Mouse (Mus musculus): ENCODE measurements around the gene Rabep2. TPM values are rescaled to one million over a fixed set of nuclear protein-coding genes. Genes with fewer than 3 reads are reported as not detected.
A peak's percentile ranks its signal among the peaks of the same experiment; 100 is the strongest.
"Not testable (repeated sequence)": the region's sequence is repeated elsewhere in the genome, so short reads cannot be mapped to it uniquely, and the experiment has no call there.

Gene Rabep2
- 23.3 and 23.9 TPM in 2 replicates for polyA plus RNA-seq (2016; fragmentation: Nextera tagmentation; extraction: Ambion mirVana)

DNA sequence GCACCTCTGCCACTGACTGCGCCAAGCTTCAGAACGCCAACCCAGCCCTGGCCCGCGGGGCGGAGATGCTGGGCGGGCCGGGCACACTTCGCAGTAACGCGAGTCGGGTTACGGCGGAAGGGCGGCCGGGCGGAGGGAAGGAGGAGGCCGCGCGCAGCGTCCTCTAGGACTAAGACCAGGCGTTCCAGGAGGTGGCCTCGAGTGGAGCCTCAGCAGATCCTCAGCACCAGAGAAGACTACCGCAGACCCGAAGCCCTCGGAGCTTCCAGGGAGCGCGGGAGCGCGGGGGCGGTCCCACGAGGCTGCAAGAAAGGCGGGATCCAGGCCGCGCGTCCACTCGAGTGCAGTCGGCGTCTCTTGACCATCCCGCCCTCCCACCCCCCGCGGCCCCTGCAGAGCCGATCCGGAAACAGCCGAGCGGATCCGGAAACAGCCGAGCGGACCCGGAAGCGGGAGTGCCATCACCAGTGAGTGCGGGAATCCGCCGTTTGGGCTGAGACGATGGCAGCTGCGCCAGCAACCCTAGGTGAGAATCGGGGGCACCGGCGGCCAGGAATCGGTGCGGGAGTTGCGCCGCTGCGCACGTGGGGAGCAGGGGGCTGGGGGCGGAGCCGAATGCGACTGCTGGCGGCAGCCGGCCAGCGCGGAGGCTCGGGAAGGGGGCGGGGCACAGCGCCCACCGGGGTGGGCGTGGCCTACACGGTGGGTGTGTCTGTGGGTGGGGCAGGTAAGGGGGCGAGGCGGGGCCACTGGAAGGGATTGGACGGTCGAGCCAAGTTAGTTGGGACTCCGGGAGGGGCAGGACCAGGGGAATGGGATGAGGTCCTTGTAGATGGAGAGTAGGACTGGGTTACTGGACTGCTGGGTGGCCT, at the start of gene Rabep2:
TSS of gene Rabep2 (plus strand) at position 129 of the 872 bp plus-strand sequence.
- peak; percentile 93 for ATAC-seq (ENCODE audit: insufficient number of reproducible peaks, low FRiP score)

DNA sequence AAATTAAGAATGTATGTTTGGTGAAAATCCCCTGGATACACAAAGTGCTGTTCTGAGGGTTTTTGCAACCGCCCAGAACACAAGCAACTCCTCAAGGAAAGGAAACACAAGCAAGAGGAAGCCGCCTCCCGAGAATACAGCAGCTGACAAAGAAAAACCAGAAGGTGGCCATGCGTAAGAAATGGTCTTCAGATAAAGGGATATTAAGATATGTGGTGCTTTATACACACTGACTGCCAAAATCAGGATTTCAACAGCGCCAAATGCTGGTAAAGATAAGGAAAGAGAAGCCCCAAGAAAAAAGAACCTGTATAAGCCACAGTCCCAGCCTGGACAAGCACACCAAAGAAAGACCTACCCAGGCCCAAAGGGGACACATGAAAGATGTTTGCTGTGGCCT, 45.0 kb upstream of the Rabep2 start:
- Histone ChIP-seq H3K4me3 (no peak overlapping the region), H3K4me1 (replicated peaks) (no peaks in the 10 kb centered on the region), H3K36me3 (peaks cover 34% of the 10 kb centered on the region), H3K27me3 (replicated peaks) (no peaks in the 10 kb centered on the region), H3K9ac (no peak overlapping the region), H3K4me2 (no peak overlapping the region), H3K9me3 (replicated peaks) (no peaks in the 10 kb centered on the region), H3K27ac (ENCODE audit: poor library complexity, severe bottlenecking) (no peak overlapping the region)
- no peak for ATAC-seq (ENCODE audit: insufficient number of reproducible peaks, low FRiP score)
- 76% methylated on average over 5 of the region's 5 CpGs for WGBS

More for the DNA sequence above, at the start of gene Rabep2:
- peak within 1 kb of the TSS; percentile 86 for H3K9ac ChIP-seq
- H3K27me3 ChIP-seq (replicated peaks) = no peaks in the 10 kb centered on the region
- peak within 1 kb of the TSS; percentile 84 for H3K4me2 ChIP-seq
- peaks cover 18% of the 10 kb centered on the region for H3K4me1 ChIP-seq (replicated peaks)
- peaks cover 4% of the 10 kb centered on the region; the same call in 1 of the 2 replicates for H3K9me3 ChIP-seq (replicated peaks)
- H3K27ac ChIP-seq (ENCODE audit: poor library complexity, severe bottlenecking) = peak within 1 kb of the TSS; percentile 89
- H3K36me3 ChIP-seq = peaks cover 19% of the 10 kb centered on the region
- peak within 1 kb of the TSS; percentile 76 for H3K4me3 ChIP-seq
- under 1% methylated on average over 82 of the region's 82 CpGs for WGBS

DNA sequence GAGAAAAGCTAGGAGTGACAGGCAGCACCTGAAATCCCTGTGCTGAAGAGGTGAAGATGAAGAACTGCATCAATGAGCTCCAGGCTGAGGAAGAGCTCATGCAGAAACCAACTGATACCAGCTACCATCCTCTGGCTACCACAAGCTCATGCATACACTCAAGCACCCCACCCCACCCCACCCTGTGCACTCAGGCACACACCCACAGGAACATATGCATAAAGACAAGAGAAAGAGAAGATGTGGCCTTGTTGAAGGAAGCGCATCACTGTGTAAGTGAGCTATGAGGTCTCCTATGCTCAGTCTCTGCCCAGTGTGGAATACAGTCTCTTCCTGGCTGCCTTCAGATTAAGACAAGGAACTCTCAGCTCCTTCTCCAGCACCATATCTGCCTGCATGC, 40.4 kb upstream of the Rabep2 start:
- H3K27me3 ChIP-seq (replicated peaks) = no peaks in the 10 kb centered on the region
- no peak overlapping the region for H3K4me2 ChIP-seq
- H3K4me3 ChIP-seq = no peak overlapping the region
- no peak overlapping the region for H3K9ac ChIP-seq
- H3K9me3 ChIP-seq (replicated peaks) = no peaks in the 10 kb centered on the region
- ATAC-seq (ENCODE audit: insufficient number of reproducible peaks, low FRiP score) = no peak
- no peaks in the 10 kb centered on the region for H3K4me1 ChIP-seq (replicated peaks)
- H3K36me3 ChIP-seq = peaks cover 62% of the 10 kb centered on the region
- no peak overlapping the region for H3K27ac ChIP-seq (ENCODE audit: poor library complexity, severe bottlenecking)
- 92% methylated on average over 1 of the region's 1 CpGs for WGBS

DNA sequence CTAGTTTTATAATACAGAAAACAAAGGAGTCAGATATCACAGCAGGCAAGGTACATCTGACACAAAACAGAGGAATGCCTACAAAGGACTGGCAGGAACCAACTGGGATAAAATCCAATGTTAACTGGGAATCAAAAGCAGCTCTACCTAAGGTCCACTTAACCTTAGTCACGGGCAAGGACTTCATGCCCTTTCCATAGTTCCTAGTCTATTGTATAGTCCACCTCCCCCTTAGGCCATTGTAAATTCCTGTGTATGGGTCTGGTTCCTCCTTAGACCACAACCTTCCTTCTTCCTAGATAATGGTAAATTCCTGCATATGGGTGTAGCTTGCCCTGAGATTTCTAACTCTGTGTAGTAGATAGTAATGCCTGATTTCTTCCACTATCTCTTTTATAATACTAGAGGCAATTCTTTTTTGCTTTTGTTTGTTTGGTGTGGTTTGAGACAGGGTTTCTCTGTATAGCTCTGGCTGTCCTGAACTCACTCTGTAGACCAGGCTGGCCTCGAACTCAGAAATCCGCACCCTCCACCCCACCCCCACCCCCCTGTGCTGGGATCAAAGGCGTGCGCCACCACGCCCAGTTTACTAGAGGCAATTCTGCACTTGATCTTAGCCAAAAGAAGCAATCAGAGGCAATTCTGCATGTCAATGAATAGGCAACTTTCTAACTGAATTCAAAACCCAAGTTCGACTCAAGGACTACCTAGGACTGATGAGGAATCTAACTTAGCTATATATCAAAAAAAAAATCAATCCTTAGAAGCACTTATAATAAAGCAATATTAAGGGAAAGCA, 36.3 kb upstream of the Rabep2 start:
- not testable (repeated sequence) for H3K4me3 ChIP-seq; H3K9ac ChIP-seq; H3K9me3 ChIP-seq (replicated peaks); H3K4me2 ChIP-seq; H3K27me3 ChIP-seq (replicated peaks); H3K27ac ChIP-seq (ENCODE audit: poor library complexity, severe bottlenecking); ATAC-seq (ENCODE audit: insufficient number of reproducible peaks, low FRiP score)
- Histone ChIP-seq H3K36me3 (peaks cover 43% of the 10 kb centered on the region), H3K4me1 (replicated peaks) (peaks cover 12% of the 10 kb centered on the region)
- WGBS = 90% methylated on average over 7 of the region's 7 CpGs

- WGBS = under 1% methylated on average over 59 of the region's 59 CpGs
- peak within 1 kb of the TSS; percentile 41; the same call in 1 of the 2 replicates for H3K27ac ChIP-seq (ENCODE audit: poor library complexity, severe bottlenecking)
Measured at GRCm38 (mm10) chr7:126396298-126397119, 32.0 kb upstream of the Rabep2 start, which contains the start of gene Nfatc2ip. TSS of gene Nfatc2ip (minus strand) at chr7:126396737.

DNA sequence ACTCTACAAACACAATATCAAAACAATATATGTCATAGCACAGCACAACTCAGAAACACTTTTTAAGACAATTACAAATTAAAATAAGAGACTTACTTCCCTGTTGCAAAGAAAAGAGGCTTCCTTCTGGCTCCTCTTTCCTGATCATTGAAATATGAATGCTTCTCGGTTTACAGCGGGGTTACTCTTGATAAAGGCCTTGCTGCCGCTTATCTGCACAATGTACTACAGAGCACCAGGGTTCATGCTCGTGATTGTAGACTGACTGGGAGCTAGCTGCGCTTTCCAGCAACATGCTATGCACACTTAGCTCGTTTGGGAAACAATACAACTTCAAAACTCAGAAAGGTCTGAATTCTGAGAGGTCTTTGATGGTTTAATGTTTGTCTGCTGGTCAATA, 31.3 kb upstream of the Rabep2 start:
- Histone ChIP-seq H3K4me2 (peak overlapping the region; percentile 45), H3K9ac (no peak overlapping the region), H3K36me3 (peaks cover 3% of the 10 kb centered on the region; the same call in 1 of the 2 replicates), H3K27me3 (replicated peaks) (no peaks in the 10 kb centered on the region), H3K27ac (ENCODE audit: poor library complexity, severe bottlenecking) (no peak overlapping the region), H3K9me3 (replicated peaks) (no peaks in the 10 kb centered on the region), H3K4me1 (replicated peaks) (peaks cover 15% of the 10 kb centered on the region), H3K4me3 (peak overlapping the region; percentile 17)
- WGBS = 34% methylated on average over 6 of the region's 6 CpGs
- no peak for ATAC-seq (ENCODE audit: insufficient number of reproducible peaks, low FRiP score)

More at GRCm38 (mm10) chr7:126396298-126397119, 32.0 kb upstream of the Rabep2 start, which contains the start of gene Nfatc2ip:
- Histone ChIP-seq H3K36me3 (peaks cover 6% of the 10 kb centered on the region), H3K9me3 (replicated peaks) (no peaks in the 10 kb centered on the region), H3K4me3 (peak within 1 kb of the TSS; percentile 92), H3K4me1 (replicated peaks) (peaks cover 15% of the 10 kb centered on the region), H3K4me2 (peak within 1 kb of the TSS; percentile 81), H3K9ac (peak within 1 kb of the TSS; percentile 78), H3K27me3 (replicated peaks) (no peaks in the 10 kb centered on the region)
- ATAC-seq (ENCODE audit: insufficient number of reproducible peaks, low FRiP score) = peak; percentile 100

DNA sequence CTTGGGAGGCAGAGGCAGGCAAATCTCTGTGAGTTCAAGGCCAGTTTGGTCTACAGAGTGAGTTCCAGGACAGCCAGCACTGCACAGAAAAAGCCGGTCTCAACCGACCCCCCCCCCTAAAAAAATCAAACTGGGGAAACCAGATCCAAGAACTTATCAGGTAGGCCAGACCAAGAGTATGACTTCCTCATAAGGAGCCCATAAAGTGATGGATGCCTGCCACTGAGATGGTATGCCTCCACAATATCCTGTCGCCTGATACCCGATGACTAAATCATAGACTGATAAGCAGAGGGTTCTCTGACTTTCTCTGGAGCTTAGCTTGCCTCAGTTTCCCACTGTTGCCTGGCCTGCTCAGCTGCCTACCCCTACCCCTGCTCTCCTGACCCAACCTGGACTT, 30.7 kb upstream of the Rabep2 start:
- Histone ChIP-seq H3K4me2 (no peak overlapping the region), H3K27ac (ENCODE audit: poor library complexity, severe bottlenecking) (no peak overlapping the region), H3K36me3 (peaks cover 3% of the 10 kb centered on the region; the same call in 1 of the 2 replicates), H3K4me1 (replicated peaks) (peaks cover 15% of the 10 kb centered on the region), H3K27me3 (replicated peaks) (no peaks in the 10 kb centered on the region), H3K9me3 (replicated peaks) (no peaks in the 10 kb centered on the region), H3K9ac (no peak overlapping the region), H3K4me3 (no peak overlapping the region)
- ATAC-seq (ENCODE audit: insufficient number of reproducible peaks, low FRiP score) = no peak
- WGBS = 84% methylated on average over 4 of the region's 4 CpGs

DNA sequence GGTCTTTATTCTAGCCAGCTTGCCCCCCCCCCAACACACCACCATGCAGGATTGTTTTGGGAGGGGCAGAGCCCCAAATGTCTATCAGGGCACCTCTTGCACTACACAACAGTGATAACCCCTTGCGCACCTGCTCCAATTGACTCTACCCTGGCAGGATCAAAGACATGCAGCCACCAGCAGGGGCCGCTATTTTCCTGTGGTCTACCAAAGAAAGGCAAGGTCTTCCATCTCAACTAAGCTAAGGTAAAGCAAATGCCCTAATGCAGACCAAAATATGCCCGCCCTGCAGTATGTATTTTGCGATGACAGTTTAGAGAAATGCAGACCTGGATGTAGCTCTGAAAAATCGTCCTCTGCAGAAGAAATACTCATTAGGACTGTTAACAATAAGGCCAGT, 29.0 kb upstream of the Rabep2 start:
- Histone ChIP-seq H3K4me3 (no peak overlapping the region), H3K4me2 (no peak overlapping the region), H3K27ac (ENCODE audit: poor library complexity, severe bottlenecking) (no peak overlapping the region), H3K27me3 (replicated peaks) (no peaks in the 10 kb centered on the region), H3K9me3 (replicated peaks) (no peaks in the 10 kb centered on the region), H3K36me3 (no peaks in the 10 kb centered on the region), H3K9ac (no peak overlapping the region), H3K4me1 (replicated peaks) (peaks cover 15% of the 10 kb centered on the region)
- WGBS = 13% methylated on average over 5 of the region's 5 CpGs
- ATAC-seq (ENCODE audit: insufficient number of reproducible peaks, low FRiP score) = no peak

DNA sequence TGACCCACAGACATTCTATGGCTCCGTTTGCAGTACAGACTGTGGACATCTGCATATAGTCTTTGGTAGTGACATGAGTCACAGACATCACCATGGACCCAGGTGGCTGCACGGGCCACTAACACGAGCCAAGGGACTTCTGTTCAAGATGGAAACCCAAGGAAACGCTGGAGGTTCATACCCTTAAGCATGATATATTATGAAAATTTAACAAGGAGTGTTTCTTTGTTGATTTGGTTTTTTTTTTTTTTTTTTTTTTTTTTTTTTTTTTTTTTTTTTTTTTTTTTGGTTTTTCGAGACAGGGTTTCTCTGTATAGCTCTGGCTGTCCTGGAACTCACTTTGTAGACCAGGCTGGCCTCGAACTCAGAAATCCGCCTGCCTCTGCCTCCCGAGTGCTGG, 26.0 kb upstream of the Rabep2 start:
- ATAC-seq (ENCODE audit: insufficient number of reproducible peaks, low FRiP score); H3K4me1 ChIP-seq (replicated peaks); H3K4me3 ChIP-seq; H3K27me3 ChIP-seq (replicated peaks); H3K9me3 ChIP-seq (replicated peaks); H3K36me3 ChIP-seq; H3K27ac ChIP-seq (ENCODE audit: poor library complexity, severe bottlenecking); H3K9ac ChIP-seq; H3K4me2 ChIP-seq: not testable (repeated sequence)
- WGBS = 75% methylated on average over 8 of the region's 8 CpGs

GRCm38 (mm10) chr7:126408686-126409085, 19.9 kb upstream of the Rabep2 start:
- WGBS = 78% methylated on average over 2 of the region's 2 CpGs
- H3K9ac ChIP-seq = no peak overlapping the region

More at GRCm38 (mm10) chr7:126408686-126409085, 19.9 kb upstream of the Rabep2 start:
- no peaks in the 10 kb centered on the region for H3K36me3 ChIP-seq
- peaks cover 17% of the 10 kb centered on the region; the same call in 1 of the 2 replicates for H3K27me3 ChIP-seq (replicated peaks)
- H3K27ac ChIP-seq (ENCODE audit: poor library complexity, severe bottlenecking) = no peak overlapping the region
- no peak for ATAC-seq (ENCODE audit: insufficient number of reproducible peaks, low FRiP score)
- H3K4me3 ChIP-seq = no peak overlapping the region
- H3K4me1 ChIP-seq (replicated peaks) = no peaks in the 10 kb centered on the region
- no peaks in the 10 kb centered on the region for H3K9me3 ChIP-seq (replicated peaks)
- H3K4me2 ChIP-seq = no peak overlapping the region
